7 mouse cellular contexts compared by ENCODE assay signal in genomic region chr8:126852663-126853390, GRCm38 (mm10).
DNase-seq lines count a peak whose midpoint lies in the region; ATAC-seq and TF ChIP-seq lines count a peak whose summit lies in the region.

No protein-coding gene starts in this region.

- H3K79me2 ChIP-seq in C2C12 (ENCODE audit: control insufficient read depth, insufficient read depth): no peaks in the 10 kb centered on the region
- H3K79me2 ChIP-seq in myocyte (ENCODE audit: control insufficient read depth, insufficient read depth): no peaks in the 10 kb centered on the region

- peaks cover 15% of the 10 kb centered on the region for H3K4me1 ChIP-seq in heart, embryonic 11.5 days (ENCODE audit: control insufficient read depth, insufficient read depth, low read length)

- TF ChIP-seq POLR2A in myocyte (IDR thresholded peaks at IDR 0.05; ENCODE audit: insufficient read length, low read depth): peak; percentile 38

- H3K27me3 ChIP-seq in C2C12 (ENCODE audit: control insufficient read depth, insufficient read depth, insufficient read length): no peaks in the 10 kb centered on the region
- no peaks in the 10 kb centered on the region for H3K27me3 ChIP-seq in heart, embryonic 11.5 days (ENCODE audit: control insufficient read depth, insufficient read depth, low read length)
- no peaks in the 10 kb centered on the region for H3K27me3 ChIP-seq in myocyte (ENCODE audit: control insufficient read depth, insufficient read depth, insufficient read length)

- no peak for TF ChIP-seq CTCF in C2C12 (IDR thresholded peaks at IDR 0.05; ENCODE audit: control insufficient read depth, insufficient read depth, insufficient read length)

- WGBS in heart, embryonic 11.5 days (ENCODE audit: insufficient replicate concordance): 46% methylated on average over 10 of the region's 10 CpGs

- no peak overlapping the region for H3K4me3 ChIP-seq in C2C12 (ENCODE audit: insufficient read depth, poor library complexity, severe bottlenecking)
- no peak overlapping the region for H3K4me3 ChIP-seq in heart, embryonic 11.5 days (ENCODE audit: low read depth, low read length)
- no peak overlapping the region for H3K4me3 ChIP-seq in myocyte

- peak overlapping the region; percentile 65 for H3K27ac ChIP-seq in heart, embryonic 11.5 days (ENCODE audit: low read depth, low read length)

- ATAC-seq in heart, embryonic 11.5 days (replicated peaks; ENCODE audit: insufficient number of reproducible peaks, low FRiP score, low TSS enrichment): no peak

- no peak overlapping the region for H3K9ac ChIP-seq in heart, embryonic 11.5 days (ENCODE audit: low read depth, low read length)

- no peaks in the 10 kb centered on the region for H3K79me3 ChIP-seq in C2C12 (ENCODE audit: low read depth)

- H3ac ChIP-seq in C2C12 (ENCODE audit: control insufficient read depth, insufficient read length, low read depth): peak overlapping the region; percentile 79
- no peak overlapping the region for H3ac ChIP-seq in myocyte (ENCODE audit: control insufficient read depth, insufficient read length)

- H3K4me2 ChIP-seq in heart, embryonic 11.5 days: no peak overlapping the region
- peak overlapping the region; percentile 83 for H3K4me2 ChIP-seq in myocyte (ENCODE audit: low read depth)

- H3K36me3 ChIP-seq in C2C12 (ENCODE audit: control insufficient read depth, insufficient read depth) (no peaks in the 10 kb centered on the region), myocyte (ENCODE audit: control insufficient read depth, insufficient read depth) (no peaks in the 10 kb centered on the region)
- no peaks in the 10 kb centered on the region for H3K36me3 ChIP-seq in heart, embryonic 11.5 days (ENCODE audit: control insufficient read depth, insufficient read depth, low read length)

- no peaks in the 10 kb centered on the region for H3K9me3 ChIP-seq in heart, embryonic 11.5 days (replicated peaks; ENCODE audit: control insufficient read depth, low read length)

- peak; percentile 78 for DNase-seq in NIH3T3 (ENCODE audit: low read depth)
- peak; percentile 81 for DNase-seq in kidney, postnatal 10 days
- DNase-seq in thymus, postnatal 36 days: no peak
- DNase-seq in ovary, postnatal 10 days (ENCODE audit: low spot score): no peak

TF ChIP-seq in C2C12, 6 proteins besides CTCF, POLR2A, EP300 and RAD21:
- TF ChIP-seq FOSL1 (IDR thresholded peaks at IDR 0.05; ENCODE audit: insufficient read depth, low read length, poor library complexity, severe bottlenecking) (peak; percentile 12), MAX (IDR thresholded peaks at IDR 0.05) (peak; percentile 91), CEBPB (IDR thresholded peaks at IDR 0.05; ENCODE audit: low read depth) (no peak)

TF ChIP-seq in myocyte, 11 proteins besides CTCF, POLR2A, EP300 and RAD21:
- TF ChIP-seq MYOD1 (IDR thresholded peaks at IDR 0.05; ENCODE audit: control insufficient read depth in 1 of 3, insufficient read length in 2 of 3, low read depth in 2 of 3) (peak in 1 of 3 experiments; percentile 51), POLR2AphosphoS2 (IDR thresholded peaks at IDR 0.05; ENCODE audit: insufficient read length, low read depth) (no peak), MAX (IDR thresholded peaks at IDR 0.05; ENCODE audit: low read depth) (peak; percentile 61), REST (IDR thresholded peaks at IDR 0.05; ENCODE audit: insufficient read depth, insufficient read length) (no peak), MYOG (IDR thresholded peaks at IDR 0.05; ENCODE audit: control insufficient read depth in 1 of 3, insufficient read depth in 1 of 3, insufficient read length in 2 of 3, low read depth in 2 of 3) (peak in 2 of 3 experiments; percentile 4 to 74), USF1 (IDR thresholded peaks at IDR 0.05; ENCODE audit: low read depth) (no peak), CEBPB (IDR thresholded peaks at IDR 0.05; ENCODE audit: insufficient read depth, poor library complexity, severe bottlenecking) (no peak), TCF3 (IDR thresholded peaks at IDR 0.05; ENCODE audit: insufficient read length, low read depth) (no peak)
TF ChIP-seq in myocyte: peak in this region for 3.

Comparison
In these comparisons a context has a peak if more than half of its experiments do, and no peak if none do; other contexts are left out.
1. DNase-seq: peak in NIH3T3 (single experiment) and kidney, postnatal 10 days (single experiment); none in thymus, postnatal 36 days (0 of 2) and ovary, postnatal 10 days (single experiment).